Mouse (Mus musculus) kidney, postnatal 10 days (tissue): ENCODE measurements around the gene Il1f8.

ENCODE experiments used
- DNase-seq: peaks from one replicate; pipeline ENCODE4 v3.0.0; 2021; ENCODE audit warnings: mixed read lengths

Il1f8 gene

DNA sequence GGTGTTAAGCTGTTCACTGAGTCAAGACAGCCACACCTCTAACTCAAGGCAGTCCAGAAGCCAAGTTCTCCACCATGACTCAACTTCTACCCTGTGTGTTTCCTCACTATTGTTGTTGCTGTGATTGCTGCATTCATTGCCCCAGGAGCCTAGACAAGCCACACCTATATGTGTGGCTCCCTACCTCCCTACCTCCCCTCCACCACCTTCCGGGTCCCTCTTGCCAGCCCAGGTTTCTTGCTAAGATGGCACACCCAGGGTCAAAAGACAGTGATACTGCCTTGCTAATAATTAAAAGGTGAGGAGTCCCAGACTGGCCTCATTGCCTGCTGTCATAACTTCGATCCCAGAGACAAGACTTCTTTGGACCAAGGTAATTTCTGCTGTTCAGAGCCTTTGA is at the start of gene Il1f8:
TSS of gene Il1f8 (plus strand) at position 301 of the 400 bp plus-strand sequence.
- DNase-seq = no peak

GRCm38 (mm10) chr2:24103619-24104289 is 49.2 kb upstream of the Il1f8 start:
- DNase-seq = no peak

DNA sequence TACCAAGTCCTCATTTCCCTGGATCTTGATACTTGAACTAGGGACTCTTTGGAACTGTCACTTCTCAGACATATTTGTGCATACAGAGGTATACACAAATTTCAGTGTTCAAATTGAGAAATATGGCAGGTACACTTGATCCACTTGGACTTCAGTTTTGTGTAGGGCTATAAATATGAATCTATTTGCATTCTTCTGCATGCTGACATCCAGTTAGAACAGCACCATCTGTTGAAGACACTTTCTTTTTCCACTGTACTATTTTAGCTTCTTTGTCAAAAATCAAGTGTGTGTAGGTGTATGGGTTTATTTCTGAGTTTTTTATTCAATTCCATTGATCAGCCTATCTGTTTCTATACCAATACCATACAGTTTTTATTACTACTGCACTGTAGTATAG is 43.9 kb upstream of the Il1f8 start:
- no peak for DNase-seq

DNA sequence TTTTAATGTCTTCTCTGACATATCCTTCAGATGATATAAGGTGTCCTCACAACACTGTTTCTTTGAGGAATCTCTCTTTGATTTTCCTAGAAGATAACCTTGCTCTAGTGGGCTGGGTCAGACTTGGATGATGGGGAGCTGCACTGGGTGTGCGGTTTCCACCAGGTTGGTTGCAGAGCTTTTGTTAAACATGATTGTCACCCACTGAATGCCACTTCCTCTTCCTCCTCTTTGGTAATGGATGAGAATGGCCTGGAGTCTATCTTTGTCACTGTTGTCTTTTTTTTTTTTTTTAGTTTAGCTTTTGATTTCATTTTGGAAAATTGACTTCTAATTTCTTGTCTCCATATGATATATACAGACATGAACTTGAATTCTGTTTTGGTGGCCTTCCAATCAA is 18.6 kb upstream of the Il1f8 start:
- no peak for DNase-seq

DNA sequence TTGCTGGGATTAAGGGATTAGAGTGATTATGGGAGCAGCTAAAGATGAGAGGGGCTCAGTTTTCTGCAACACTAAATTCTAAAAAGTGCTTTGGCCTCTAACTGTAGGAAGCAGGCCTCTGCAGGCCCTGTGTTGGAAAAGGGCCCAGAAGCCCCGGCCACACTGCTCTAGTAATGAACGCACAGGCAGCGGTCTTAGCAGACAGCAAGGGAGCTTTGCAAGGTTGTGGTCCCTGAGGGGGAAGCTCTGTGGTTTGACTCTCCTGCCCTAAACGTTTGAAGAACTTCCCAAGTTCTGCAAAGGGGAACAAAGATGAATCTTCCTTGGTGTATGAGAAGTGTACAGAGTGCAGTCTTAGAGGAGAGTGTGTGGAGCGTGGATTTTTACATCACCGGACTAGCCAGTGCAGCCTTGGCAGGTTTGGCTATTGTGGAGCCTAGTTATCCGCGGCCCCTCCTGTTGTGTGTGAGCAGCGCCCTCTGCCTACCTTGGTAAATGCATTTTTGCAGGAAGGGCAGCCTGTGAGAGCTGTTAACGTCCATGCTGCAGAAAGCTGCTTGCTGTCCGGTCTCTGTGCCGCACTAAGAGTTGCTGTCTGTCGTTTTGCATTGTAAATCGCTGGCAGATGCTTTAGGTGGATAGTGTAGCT is 28.8 kb downstream of the Il1f8 start:
- peak; percentile 64 for DNase-seq

GRCm38 (mm10) chr2:24182423-24183147 is 29.6 kb downstream of the Il1f8 start:
- peak; percentile 7 for DNase-seq

GRCm38 (mm10) chr2:24184092-24184491 is 31.1 kb downstream of the Il1f8 start:
- DNase-seq = peak; percentile 5

GRCm38 (mm10) chr2:24186176-24186575 is 33.2 kb downstream of the Il1f8 start, which contains the start of gene Il1f9:
TSS of gene Il1f9 (plus strand) at chr2:24186476.
- DNase-seq = no peak

DNA sequence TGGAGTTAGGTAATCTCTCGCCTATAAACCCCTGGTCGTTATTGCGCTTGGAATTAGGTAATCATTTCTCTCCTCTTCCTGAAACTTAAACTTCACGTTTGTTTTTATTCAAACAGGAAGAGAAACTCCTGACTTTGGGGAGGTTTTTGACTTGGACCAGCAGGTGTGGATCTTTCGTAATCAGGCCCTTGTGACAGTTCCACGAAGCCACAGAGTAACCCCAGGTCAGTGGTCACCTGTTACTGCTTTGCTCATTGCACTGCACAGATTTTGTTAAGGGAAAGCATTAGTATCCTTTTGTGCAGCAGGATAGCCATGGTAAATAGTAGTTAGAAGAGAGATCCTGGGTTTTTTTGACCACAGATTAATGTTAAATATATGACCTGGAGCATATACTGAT is 34.6 kb downstream of the Il1f8 start:
- DNase-seq = no peak

- peak; percentile 14 for DNase-seq
Measured at GRCm38 (mm10) chr2:24188189-24188588, 35.2 kb downstream of the Il1f8 start.
